Comparison of ENCODE assay signal across 24 mouse cellular contexts in the genomic region with DNA sequence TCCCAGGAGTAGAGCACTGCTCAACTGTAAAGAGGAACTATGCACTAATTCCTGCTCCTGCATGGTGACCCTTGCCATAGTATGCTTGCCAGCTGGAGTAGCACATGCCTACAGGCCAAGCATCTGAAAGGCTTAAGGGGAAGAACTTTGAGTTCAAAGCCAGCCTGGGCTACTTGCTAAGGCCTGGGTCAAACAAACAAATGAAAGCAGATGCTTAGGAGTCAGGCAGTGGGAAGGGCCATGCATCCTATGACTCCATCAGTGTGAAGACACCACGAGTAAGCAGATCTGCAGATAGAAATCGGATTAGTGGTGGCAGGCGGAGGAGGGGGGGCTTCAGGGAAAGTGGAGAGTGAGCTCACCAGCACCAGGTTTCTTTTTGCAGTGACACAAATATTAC. TPM values are rescaled to one million over a fixed set of nuclear protein-coding genes. Genes with fewer than 3 reads are reported as not detected.
DNase-seq lines count a peak whose midpoint lies in the region; ATAC-seq lines count a peak whose summit lies in the region.
"Had no signal": no experiment of that assay in that cellular context is flagged by ENCODE, and none has a peak within 500 bp of the region (broad histone marks: within the 10 kb centered on the region; RNA-seq: fewer than 3 reads in every experiment).

No protein-coding gene starts in this region.

- peaks cover 9% of the 10 kb centered on the region; the same call in 1 of the 2 replicates for H3K4me1 ChIP-seq in limb, embryonic 15.5 days
- no peaks in the 10 kb centered on the region for H3K4me1 ChIP-seq in limb, embryonic 10.5 days
- H3K4me1 ChIP-seq: forebrain, embryonic 15.5 days; hindbrain, embryonic 12.5 days; neural tube, embryonic 15.5 days; stomach, embryonic 15.5 days had no signal

- WGBS in limb, embryonic 15.5 days: 73% methylated on average over 3 of the region's 3 CpGs
- WGBS in limb, embryonic 10.5 days: 76% methylated on average over 3 of the region's 3 CpGs

- 0 out of 2 replicates have a peak, but pooled peaks cover 3% of the 10 kb centered on the region for H3K36me3 ChIP-seq in limb, embryonic 15.5 days
- no peaks in the 10 kb centered on the region for H3K36me3 ChIP-seq in limb, embryonic 10.5 days
- H3K36me3 ChIP-seq: embryonic facial prominence, embryonic 13.5 days; forebrain, embryonic 10.5 days; forebrain, embryonic 15.5 days; hindbrain, embryonic 12.5 days; limb, embryonic 13.5 days; neural tube, embryonic 15.5 days; stomach, embryonic 15.5 days had no signal

- H3K4me3 ChIP-seq in limb, embryonic 15.5 days: no peak overlapping the region
- H3K4me3 ChIP-seq in limb, embryonic 10.5 days: no peak overlapping the region
- H3K4me3 ChIP-seq: embryonic facial prominence, embryonic 13.5 days; forebrain, embryonic 10.5 days; forebrain, embryonic 15.5 days; heart, embryonic 10.5 days; heart, embryonic 15.5 days; hindbrain, embryonic 12.5 days; limb, embryonic 13.5 days; liver, embryonic 13.5 days; neural tube, embryonic 15.5 days; stomach, embryonic 15.5 days had no signal

- no peaks in the 10 kb centered on the region for H3K9me3 ChIP-seq in limb, embryonic 15.5 days
- no peaks in the 10 kb centered on the region for H3K9me3 ChIP-seq in limb, embryonic 10.5 days (replicated peaks)
- H3K9me3 ChIP-seq: embryonic facial prominence, embryonic 13.5 days; forebrain, embryonic 10.5 days; forebrain, embryonic 15.5 days; heart, embryonic 10.5 days; heart, embryonic 15.5 days; hindbrain, embryonic 12.5 days; limb, embryonic 13.5 days; liver, embryonic 13.5 days; neural tube, embryonic 15.5 days; stomach, embryonic 15.5 days had no signal

- no peak overlapping the region for H3K9ac ChIP-seq in limb, embryonic 15.5 days
- H3K9ac ChIP-seq: embryonic facial prominence, embryonic 13.5 days; forebrain, embryonic 15.5 days; heart, embryonic 15.5 days; hindbrain, embryonic 12.5 days; limb, embryonic 13.5 days; liver, embryonic 13.5 days; neural tube, embryonic 15.5 days; stomach, embryonic 15.5 days had no signal

- no peaks in the 10 kb centered on the region for H3K27me3 ChIP-seq in limb, embryonic 15.5 days
- no peaks in the 10 kb centered on the region for H3K27me3 ChIP-seq in limb, embryonic 10.5 days (ENCODE audit: low read depth, poor library complexity, severe bottlenecking)
- H3K27me3 ChIP-seq: embryonic facial prominence, embryonic 13.5 days; forebrain, embryonic 15.5 days; heart, embryonic 15.5 days; hindbrain, embryonic 12.5 days; limb, embryonic 13.5 days; liver, embryonic 13.5 days; neural tube, embryonic 15.5 days; stomach, embryonic 15.5 days had no signal

- H3K4me2 ChIP-seq in limb, embryonic 15.5 days: no peak overlapping the region
- H3K4me2 ChIP-seq: embryonic facial prominence, embryonic 13.5 days; forebrain, embryonic 15.5 days; heart, embryonic 15.5 days; hindbrain, embryonic 12.5 days; limb, embryonic 13.5 days; liver, embryonic 13.5 days; neural tube, embryonic 15.5 days; stomach, embryonic 15.5 days had no signal

- ATAC-seq in limb, embryonic 15.5 days (ENCODE audit: insufficient number of reproducible peaks, low FRiP score, low TSS enrichment, low read depth): no peak
- ATAC-seq in CD4-positive, CD25-positive, alpha-beta regulatory T cell, adult 4 months: no peak
- ATAC-seq: activated CD4-positive, CD25-positive, alpha-beta regulatory T cell, adult 4 months; forebrain, embryonic 15.5 days; intestine, embryonic 16.5 days had no signal

- H3K27ac ChIP-seq in limb, embryonic 15.5 days: 0 out of 2 replicates have a peak overlapping the region, but pooled peaks have one; percentile 19
- no peak overlapping the region for H3K27ac ChIP-seq in limb, embryonic 10.5 days
- H3K27ac ChIP-seq: embryonic facial prominence, embryonic 13.5 days; forebrain, embryonic 10.5 days; forebrain, embryonic 15.5 days; heart, embryonic 15.5 days; hindbrain, embryonic 12.5 days; kidney, postnatal 0 days; limb, embryonic 13.5 days; liver, embryonic 13.5 days; neural tube, embryonic 15.5 days; stomach, embryonic 15.5 days had no signal

- peak; percentile 15 for DNase-seq in adrenal gland, adult 2 months
- no peak for DNase-seq in adrenal gland, postnatal 36 days
- no peak for DNase-seq in limb, embryonic 10.5 days (ENCODE audit: low spot score)
- DNase-seq in adipocyte (ENCODE audit: low spot score): peak; percentile 64
- DNase-seq in right cerebral cortex, postnatal 14 days: no peak
- DNase-seq: cerebellum, adult 11-12 months; kidney, adult 8-10 months; liver, embryonic 13.5 days; midbrain, embryonic 14.5 days; right cerebral cortex, postnatal 25 days had no signal

RNA-seq across cellular contexts. Expression of a gene that starts 25.2 kb away (rescaled TPM):
- 10 to 100 TPM; 34.5 to 38.1 TPM for total RNA-seq in adrenal gland, adult 2 months (2021)
- polyA plus RNA-seq in adrenal gland, adult 2 months (2012; rRNA removed): 62.3 and 76.9 TPM in 2 replicates
- total RNA-seq in adrenal gland, postnatal 36 days (2021): 10 to 100 TPM; 21.9 to 48.2 TPM
- 7.1 and 10.8 TPM in 2 replicates for polyA plus RNA-seq in limb, embryonic 15.5 days (2015; fragmentation: Nextera tagmentation; extraction: Ambion mirVana)
- 4.5 TPM in 2 replicates for polyA plus RNA-seq in limb, embryonic 10.5 days (2016; fragmentation: Nextera tagmentation; extraction: Ambion mirVana)
- polyA plus RNA-seq in CD4-positive, CD25-positive, alpha-beta regulatory T cell, adult 4 months (2017; shearing (Covaris generic)): not detected
- polyA plus RNA-seq: activated CD4-positive, CD25-positive, alpha-beta regulatory T cell, adult 4 months had no signal

Comparison
In these comparisons a context has a peak if more than half of its experiments do, and no peak if none do; other contexts are left out.
1. DNase-seq: peak in adrenal gland, adult 2 months (single experiment) and adipocyte (single experiment); none in adrenal gland, postnatal 36 days (0 of 2), limb, embryonic 10.5 days (single experiment) and right cerebral cortex, postnatal 14 days (single experiment).